Mouse (Mus musculus) monocyte, adult 2 months (primary cell): ENCODE data around the gene Olfr490.

Source experiments
- DNase-seq, 2 experiments: peaks; one replicate each; pipeline ENCODE4 v3.0.0; 2022; ENCODE audit warnings: low spot score in 2 of 2, low read depth in 1 of 2

Olfr490 gene

DNA sequence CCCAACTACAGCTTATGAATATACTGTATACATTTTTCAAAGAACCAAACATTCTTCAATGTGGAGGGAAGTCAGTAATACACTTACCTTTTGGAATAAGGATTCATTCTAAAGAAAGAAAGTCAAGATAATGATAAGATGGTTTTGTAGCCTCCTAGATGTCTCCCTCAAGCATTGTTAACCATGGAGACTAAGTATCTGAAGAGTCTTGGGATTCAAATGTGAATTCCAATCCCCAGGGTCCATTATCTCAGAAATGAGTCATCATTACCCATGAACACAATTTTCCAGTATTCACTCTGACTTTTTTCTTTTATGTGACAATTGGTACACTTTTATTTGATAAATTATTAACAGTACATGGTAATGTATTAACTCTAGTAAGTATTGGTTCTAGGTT, at the start of gene Olfr490:
Gene Olfr490, minus strand, starts transcription at position 101 of the 400 bp plus-strand sequence.
- DNase-seq = no peak

DNA sequence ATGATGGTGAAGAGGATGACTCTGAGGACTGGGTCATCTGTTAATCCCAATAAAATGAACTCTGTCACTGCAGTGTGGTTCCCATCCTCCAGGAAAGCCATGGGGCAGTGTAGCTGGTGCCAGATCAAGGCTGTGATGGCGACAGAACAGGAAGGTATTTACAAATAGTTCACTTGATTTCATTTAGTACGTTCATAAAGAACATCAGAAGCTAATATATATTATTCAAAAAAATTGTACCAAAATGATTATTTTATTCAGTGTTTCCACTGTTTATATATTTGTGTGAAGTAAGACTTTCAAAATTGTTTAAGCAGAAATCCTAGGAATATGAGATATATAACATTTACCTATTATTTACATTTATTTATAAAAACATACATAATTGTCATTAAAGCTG, 34.8 kb upstream of the Olfr490 start, which contains the start of gene Olfr492:
Gene Olfr492, minus strand, starts transcription at position 101 of the 400 bp plus-strand sequence.
- DNase-seq = no peak

DNA sequence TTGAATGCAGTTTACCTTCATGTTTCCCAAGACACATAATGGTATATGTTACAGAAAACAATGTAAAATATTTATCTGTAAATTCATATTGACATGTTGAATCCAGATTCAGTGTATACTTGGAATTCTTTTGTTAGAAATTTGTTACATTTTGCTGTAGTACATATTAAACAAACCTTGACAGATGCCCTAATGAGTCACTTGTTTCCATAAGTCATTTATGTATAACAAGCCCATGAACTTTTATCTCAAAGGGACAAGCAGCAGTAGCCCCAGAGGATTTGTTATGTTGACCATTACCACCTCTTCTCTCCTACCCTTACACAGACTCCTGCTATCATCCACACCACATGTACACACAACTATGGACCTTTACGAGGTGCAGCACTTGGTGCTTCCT, 24.4 kb upstream of the Olfr490 start, which contains the start of gene Olfr491:
Gene Olfr491, plus strand, starts transcription at position 301 of the 400 bp plus-strand sequence.
- no peak for DNase-seq

- no peak for DNase-seq
Measured at GRCm38 (mm10) chr7:108258247-108258646, 30.5 kb downstream of the Olfr490 start, which contains the start of gene Olfr488. Olfr488 (minus strand) TSS chr7:108258347.
